ENCODE assay signal across 23 mouse cellular contexts in the genomic region with DNA sequence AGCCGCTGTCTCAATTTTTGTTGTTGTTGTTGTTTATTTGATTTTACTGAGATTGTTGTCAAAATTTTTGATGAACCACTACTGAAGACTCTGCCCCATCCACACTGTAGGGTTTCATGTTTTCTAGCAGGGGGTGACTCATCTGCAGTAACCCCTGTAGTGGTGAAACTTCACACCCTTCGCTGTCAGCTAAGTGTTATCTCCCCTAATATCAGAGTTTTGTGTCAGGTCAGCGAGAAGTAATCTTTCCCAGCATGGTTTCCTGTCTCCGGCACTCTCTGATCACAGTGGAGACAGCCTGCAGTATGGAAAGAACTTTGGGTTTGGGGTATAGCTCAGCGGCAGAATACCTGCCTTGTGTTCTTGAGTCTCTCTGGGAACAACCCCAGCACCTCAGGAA. TPM values are rescaled to one million over a fixed set of nuclear protein-coding genes. Genes with fewer than 3 reads are reported as not detected.
DNase-seq lines count a peak whose midpoint lies in the region; ATAC-seq and TF ChIP-seq lines count a peak whose summit lies in the region.
"Had no signal": no experiment of that assay in that cellular context is flagged by ENCODE, and none has a peak within 500 bp of the region (broad histone marks: within the 10 kb centered on the region; RNA-seq: fewer than 3 reads in every experiment).

No protein-coding gene starts in this region.

- DNase-seq in CD4-positive, CD25-positive, alpha-beta regulatory T cell, adult 2 months (ENCODE audit: low read depth, low spot score), result peak; percentile 22
- DNase-seq in MEL (ENCODE audit: low read depth, low spot score), result peak; percentile 62
- DNase-seq in liver, embryonic 14.5 days (ENCODE audit: low read depth in 3 of 3, low spot score in 3 of 3), result no peak
- DNase-seq in natural killer cell, adult 2 months (ENCODE audit: low spot score in 2 of 2), result peak; percentile 44 to 74
- no peak for DNase-seq in kidney, postnatal 10 days
- no peak for DNase-seq in cerebellum, postnatal 25 days
- no peak for DNase-seq in adrenal gland, postnatal 10 days
- DNase-seq: adrenal gland, postnatal 14 days; cerebellum, adult 8-10 months; gastrocnemius, postnatal 14 days; heart, adult 18-20 months; heart, postnatal 14 days; kidney, adult 8-10 months; kidney, postnatal 14 days; lung, embryonic 14.5 days; thymus, postnatal 25 days had no signal

- TF ChIP-seq RAD21 in MEL (IDR thresholded peaks at IDR 0.05; ENCODE audit: low read depth, low read length), result no peak

- H3K4me2 ChIP-seq in liver, embryonic 14.5 days (ENCODE audit: low read depth), result no peak overlapping the region
- H3K4me2 ChIP-seq: embryonic facial prominence, embryonic 15.5 days; heart, embryonic 13.5 days; hindbrain, embryonic 12.5 days; limb, embryonic 13.5 days; lung, embryonic 14.5 days; midbrain, embryonic 15.5 days; neural tube, embryonic 13.5 days had no signal

- no peak for TF ChIP-seq CTCF in MEL (IDR thresholded peaks at IDR 0.05 in 2 of 3, conservative IDR thresholded peaks at IDR 0.05 in 1 of 3; ENCODE audit: control insufficient read depth in 1 of 3, insufficient read depth in 1 of 3, low read depth in 2 of 3, low read length in 3 of 3, poor library complexity in 1 of 3, severe bottlenecking in 1 of 3)
- TF ChIP-seq CTCF in liver, embryonic 14.5 days (IDR thresholded peaks at IDR 0.05; ENCODE audit: low read depth), result no peak

- 0 out of 2 replicates have a peak overlapping the region, but pooled peaks have one; percentile 8 for H3K27ac ChIP-seq in MEL (ENCODE audit: control insufficient read depth, low read depth, low read length)
- no peak overlapping the region for H3K27ac ChIP-seq in liver, embryonic 14.5 days
- H3K27ac ChIP-seq: embryonic facial prominence, embryonic 15.5 days; heart, embryonic 13.5 days; hindbrain, embryonic 12.5 days; limb, embryonic 13.5 days; midbrain, embryonic 15.5 days; neural tube, embryonic 13.5 days had no signal

- WGBS in liver, embryonic 14.5 days (ENCODE audit: insufficient replicate concordance), result 12% methylated on average over 5 of the region's 5 CpGs

- H3K4me1 ChIP-seq in MEL (ENCODE audit: control insufficient read depth in 1 of 2, insufficient read depth in 2 of 2, low read length in 2 of 2), result peaks cover 15 to 20% of the 10 kb centered on the region in 2 experiments
- H3K4me1 ChIP-seq in liver, embryonic 14.5 days (replicated peaks; ENCODE audit: control insufficient read depth in 2 of 2, insufficient read depth in 2 of 2, low read length in 1 of 2), result peaks cover 27 to 46% of the 10 kb centered on the region in 2 experiments
- H3K4me1 ChIP-seq: limb, embryonic 13.5 days; midbrain, embryonic 15.5 days had no signal

- TF ChIP-seq POLR2A in MEL (IDR thresholded peaks at IDR 0.05; ENCODE audit: control insufficient read depth in 1 of 2, insufficient read depth in 1 of 2, low read depth in 1 of 2, low read length in 2 of 2, poor library complexity in 1 of 2), result no peak

- no peaks in the 10 kb centered on the region for H3K79me2 ChIP-seq in MEL (ENCODE audit: control insufficient read depth, insufficient read depth, low read length, poor library complexity)

- H3K9ac ChIP-seq in MEL (ENCODE audit: control insufficient read depth, low read depth, low read length, poor library complexity, severe bottlenecking), result no peak overlapping the region
- H3K9ac ChIP-seq in liver, embryonic 14.5 days (replicated peaks), result peak overlapping the region; percentile 34; the same call in 1 of the 2 replicates
- H3K9ac ChIP-seq: embryonic facial prominence, embryonic 15.5 days; heart, embryonic 13.5 days; hindbrain, embryonic 12.5 days; limb, embryonic 13.5 days; lung, embryonic 14.5 days; midbrain, embryonic 15.5 days; neural tube, embryonic 13.5 days had no signal

- H3K4me3 ChIP-seq in MEL (ENCODE audit: control insufficient read depth in 1 of 2, insufficient read depth in 1 of 2, low read depth in 2 of 2, low read length in 2 of 2), result no peak overlapping the region
- no peak overlapping the region for H3K4me3 ChIP-seq in liver, embryonic 14.5 days (ENCODE audit: insufficient read depth in 1 of 2, low read depth in 2 of 2, low read length in 2 of 2)
- H3K4me3 ChIP-seq: embryonic facial prominence, embryonic 15.5 days; heart, embryonic 13.5 days; hindbrain, embryonic 12.5 days; limb, embryonic 13.5 days; midbrain, embryonic 15.5 days; neural tube, embryonic 13.5 days had no signal

- H3K36me3 ChIP-seq in MEL (ENCODE audit: control insufficient read depth in 1 of 2, insufficient read depth in 2 of 2, low read length in 2 of 2), result peaks cover 0 to 17% of the 10 kb centered on the region in 2 experiments; a peak in 2 of 4 replicates
- no peaks in the 10 kb centered on the region for H3K36me3 ChIP-seq in liver, embryonic 14.5 days (replicated peaks; ENCODE audit: control insufficient read depth, insufficient read depth, low read depth)
- H3K36me3 ChIP-seq: embryonic facial prominence, embryonic 15.5 days; heart, embryonic 13.5 days; hindbrain, embryonic 12.5 days; limb, embryonic 13.5 days; midbrain, embryonic 15.5 days; neural tube, embryonic 13.5 days had no signal

- TF ChIP-seq EP300 in MEL (IDR thresholded peaks at IDR 0.05; ENCODE audit: low read depth in 1 of 2, low read length in 2 of 2), result peak; percentile 63 to 70
- no peak for TF ChIP-seq EP300 in liver, embryonic 14.5 days (IDR thresholded peaks at IDR 0.05; ENCODE audit: low read depth)

- no peaks in the 10 kb centered on the region for H3K9me3 ChIP-seq in MEL (replicated peaks; ENCODE audit: insufficient read depth, low read length)
- H3K9me3 ChIP-seq in liver, embryonic 14.5 days (ENCODE audit: control insufficient read depth, low read length), result no peaks in the 10 kb centered on the region
- H3K9me3 ChIP-seq: embryonic facial prominence, embryonic 15.5 days; heart, embryonic 13.5 days; hindbrain, embryonic 12.5 days; limb, embryonic 13.5 days; midbrain, embryonic 15.5 days; neural tube, embryonic 13.5 days had no signal

- H3K27me3 ChIP-seq in MEL (ENCODE audit: control insufficient read depth in 1 of 2, insufficient read depth in 2 of 2, low read length in 2 of 2), result no peaks in the 10 kb centered on the region
- no peaks in the 10 kb centered on the region for H3K27me3 ChIP-seq in liver, embryonic 14.5 days (ENCODE audit: control insufficient read depth, insufficient read depth, low read length)
- H3K27me3 ChIP-seq: embryonic facial prominence, embryonic 15.5 days; heart, embryonic 13.5 days; hindbrain, embryonic 12.5 days; limb, embryonic 13.5 days; midbrain, embryonic 15.5 days; neural tube, embryonic 13.5 days had no signal

- ATAC-seq in liver, embryonic 14.5 days (ENCODE audit: insufficient read depth), result no peak
- ATAC-seq: forebrain, embryonic 16.5 days; midbrain, embryonic 15.5 days had no signal

TF ChIP-seq in MEL, 35 proteins besides CTCF, POLR2A, EP300 and RAD21 (continues in another document):
- TF ChIP-seq SMC3 (IDR thresholded peaks at IDR 0.05; ENCODE audit: low read depth, low read length), result no peak
- no peak for TF ChIP-seq MAX (IDR thresholded peaks at IDR 0.05; ENCODE audit: low read length)
- TF ChIP-seq ELF1 (IDR thresholded peaks at IDR 0.05; ENCODE audit: low read depth, low read length), result no peak
- TF ChIP-seq GATA1 (IDR thresholded peaks at IDR 0.05; ENCODE audit: low read depth, low read length), result peak; percentile 78
- TF ChIP-seq JUND (IDR thresholded peaks at IDR 0.05; ENCODE audit: low read depth, low read length), result no peak
- TF ChIP-seq NRF1 (IDR thresholded peaks at IDR 0.05; ENCODE audit: insufficient read depth, low read depth, low read length, poor library complexity, severe bottlenecking), result no peak
- TF ChIP-seq E2F4 (IDR thresholded peaks at IDR 0.05; ENCODE audit: borderline replicate concordance, low read depth, low read length), result no peak
- TF ChIP-seq ZKSCAN1 (IDR thresholded peaks at IDR 0.05; ENCODE audit: low read depth, low read length), result no peak
- TF ChIP-seq MAFK (IDR thresholded peaks at IDR 0.05; ENCODE audit: borderline replicate concordance, low read depth, low read length), result no peak
- no peak for TF ChIP-seq MYB (IDR thresholded peaks at IDR 0.05; ENCODE audit: low read depth, low read length)
- TF ChIP-seq POLR2AphosphoS5 (IDR thresholded peaks at IDR 0.05; ENCODE audit: borderline replicate concordance, low read depth, low read length), result no peak
- TF ChIP-seq ETS1 (IDR thresholded peaks at IDR 0.05; ENCODE audit: low read depth, low read length), result peak; percentile 34; the same call in 1 of the 2 replicates
- no peak for TF ChIP-seq ZMIZ1 (IDR thresholded peaks at IDR 0.05; ENCODE audit: low read depth, low read length)

RNA-seq across cellular contexts. Expression of a gene that starts 46.7 kb away (rescaled TPM):
- total RNA-seq in MEL (2012; rRNA removed), result 60.2 and 69.3 TPM in 2 replicates
- 10 to 100 TPM in 1 of 2 experiments, not detected in 1; 85.4 TPM for polyA plus RNA-seq in MEL (2012; ENCODE audit: insufficient read depth in 1 of 2, insufficient read length in 2 of 2, low read depth in 1 of 2, low replicate concordance in 2 of 2, missing spikeins in 1 of 2)
- polyA plus RNA-seq in liver, embryonic 14.5 days (2012; rRNA removed), result 9.8 and 12.5 TPM in 2 replicates
- 13.3 and 14.3 TPM in 2 replicates for polyA plus RNA-seq in liver, embryonic 14.5 days (2014; fragmentation: Nextera tagmentation; extraction: Ambion mirVana)
- total RNA-seq in adrenal gland, postnatal 10 days (2021), result 10 to 100 TPM; 14.1 to 16.6 TPM

RNA-seq across cellular contexts. Expression of a gene that starts 46.8 kb away (rescaled TPM):
- total RNA-seq in MEL (2012; rRNA removed), result 45.9 and 62.6 TPM in 2 replicates
- polyA plus RNA-seq in MEL (2012; ENCODE audit: insufficient read depth in 1 of 2, insufficient read length in 2 of 2, low read depth in 1 of 2, low replicate concordance in 2 of 2, missing spikeins in 1 of 2), result 10 to 100 TPM in 1 of 2 experiments, not detected in 1; 45.7 TPM
- polyA plus RNA-seq in liver, embryonic 14.5 days (2012; rRNA removed), result 20.7 and 23.1 TPM in 2 replicates
- 23.2 and 25.7 TPM in 2 replicates for polyA plus RNA-seq in liver, embryonic 14.5 days (2014; fragmentation: Nextera tagmentation; extraction: Ambion mirVana)
- total RNA-seq in adrenal gland, postnatal 10 days (2021), result 10 to 100 TPM; 38.1 to 39.8 TPM

RNA-seq across cellular contexts. Expression of a gene that starts 46.8 kb away (rescaled TPM):
- total RNA-seq in MEL (2012; rRNA removed), result 1.1 and 2.9 TPM in 2 replicates
- polyA plus RNA-seq in MEL (2012; ENCODE audit: insufficient read depth in 1 of 2, insufficient read length in 2 of 2, low read depth in 1 of 2, low replicate concordance in 2 of 2, missing spikeins in 1 of 2), result 1 to 10 TPM in 1 of 2 experiments, not detected in 1; 1.9 TPM
- 0.86 and 0.95 TPM in 2 replicates for polyA plus RNA-seq in liver, embryonic 14.5 days (2012; rRNA removed)
- polyA plus RNA-seq in liver, embryonic 14.5 days (2014; fragmentation: Nextera tagmentation; extraction: Ambion mirVana), result 0.86 and 1.7 TPM in 2 replicates
- total RNA-seq in adrenal gland, postnatal 10 days (2021), result 1 to 10 TPM; 2.8 to 5.5 TPM

RNA-seq across cellular contexts. Expression of a gene that starts 59.8 kb away (rescaled TPM):
- total RNA-seq in MEL (2012; rRNA removed), result 143 TPM in 2 replicates
- 100 to 1,000 TPM in 1 of 2 experiments, not detected in 1; 568 TPM for polyA plus RNA-seq in MEL (2012; ENCODE audit: insufficient read depth in 1 of 2, insufficient read length in 2 of 2, low read depth in 1 of 2, low replicate concordance in 2 of 2, missing spikeins in 1 of 2)
- 195 and 227 TPM in 2 replicates for polyA plus RNA-seq in liver, embryonic 14.5 days (2012; rRNA removed)
- 379 and 451 TPM in 2 replicates for polyA plus RNA-seq in liver, embryonic 14.5 days (2014; fragmentation: Nextera tagmentation; extraction: Ambion mirVana)
- total RNA-seq in adrenal gland, postnatal 10 days (2021), result 100 to 1,000 TPM; 178 to 185 TPM

Comparison
In these comparisons a context has a peak if more than half of its experiments do, and no peak if none do; other contexts are left out.
1. DNase-seq: peak in CD4-positive, CD25-positive, alpha-beta regulatory T cell, adult 2 months (single experiment), MEL (single experiment) and natural killer cell, adult 2 months (2 of 2); none in liver, embryonic 14.5 days (0 of 3), kidney, postnatal 10 days (single experiment), cerebellum, postnatal 25 days (0 of 2) and adrenal gland, postnatal 10 days (single experiment).